Mouse (Mus musculus): ENCODE measurements at regions not wholly inside any gene's neighbourhood (a gene's known extent, or its start where the extent isn't known, plus 50 kb on each side); places are given as distances from the start of the nearest gene placed in this dataset.
"Not testable (repeated sequence)": the region's sequence is repeated elsewhere in the genome, so short reads cannot be mapped to it uniquely, and the experiment has no call there.

- no peak for DNase-seq
Measured at GRCm38 (mm10) chr7:73688451-73688850, 51.7 kb upstream of the Fam174b start.

DNA sequence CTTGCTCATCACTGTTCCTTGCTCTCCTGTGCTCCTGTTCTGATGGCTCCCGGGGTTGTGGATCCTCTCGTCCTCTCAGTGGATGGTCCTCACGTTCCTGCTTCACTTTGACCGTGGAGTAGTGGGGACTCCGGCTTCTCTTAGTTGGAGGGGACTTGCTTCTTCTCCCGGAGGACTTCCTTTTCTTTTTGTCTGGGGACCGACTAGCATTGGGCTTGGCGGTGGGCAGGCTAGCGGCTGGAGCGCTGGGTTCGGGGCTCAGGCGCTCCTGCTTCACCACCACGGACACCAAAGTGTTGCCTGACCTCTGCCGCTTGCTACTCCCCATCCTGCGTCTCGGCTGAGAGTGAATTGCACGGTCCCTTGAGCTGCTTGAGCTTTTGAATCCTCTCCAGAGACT lies 53.9 kb upstream of the Fam174b start:
- DNase-seq, result not testable (repeated sequence)

DNA sequence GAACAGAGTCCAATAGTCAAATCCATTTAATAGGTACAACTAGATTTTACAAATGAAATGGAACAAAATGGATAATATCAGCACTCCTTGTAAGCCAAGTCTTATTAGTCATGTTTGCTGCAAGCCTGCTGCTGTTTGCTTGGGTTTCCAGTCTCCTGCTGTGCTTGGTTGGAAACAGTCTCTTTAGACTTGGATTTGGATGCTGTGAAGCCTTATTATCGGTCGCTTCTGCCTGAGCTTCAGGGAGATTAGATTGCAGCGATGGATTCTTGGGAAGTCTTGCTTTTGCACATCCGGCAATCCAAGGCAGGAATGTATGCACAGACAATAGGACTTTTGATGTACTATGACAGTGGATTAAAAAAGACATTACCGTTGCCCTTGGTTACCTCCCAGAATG lies 57.3 kb upstream of the Fam174b start:
- no peak for DNase-seq

- DNase-seq, result peak; percentile 18 to 54
Measured at GRCm38 (mm10) chr7:73670598-73670997, 69.5 kb upstream of the Fam174b start.

GRCm38 (mm10) chr7:73668791-73669190 lies 71.3 kb upstream of the Fam174b start:
- peak; percentile 26 to 49 for DNase-seq

GRCm38 (mm10) chr7:73666921-73667675 lies 73.0 kb upstream of the Fam174b start:
- DNase-seq, result peak; percentile 51 to 61

DNA sequence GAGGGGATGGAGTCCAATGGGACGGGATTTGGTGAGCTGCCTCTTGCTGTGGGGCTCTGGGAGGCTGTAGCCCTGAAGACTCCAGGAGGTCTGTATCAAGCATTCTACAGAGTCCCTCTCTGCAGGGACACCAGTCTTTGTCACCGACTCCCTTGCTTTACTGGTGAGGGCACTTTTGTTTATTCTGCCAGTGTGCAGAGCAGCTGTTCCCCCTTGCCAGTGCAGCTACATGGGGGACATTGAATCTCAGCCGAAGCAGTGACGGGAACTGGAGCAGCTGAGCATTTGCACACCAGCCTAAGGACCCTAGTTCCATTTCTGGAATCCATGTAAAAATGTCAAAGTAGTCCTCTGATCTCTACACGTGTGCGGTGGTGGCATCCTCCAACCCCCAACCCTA lies 75.1 kb upstream of the Fam174b start:
- DNase-seq, result no peak

- DNase-seq, result no peak
Measured at GRCm38 (mm10) chr7:73662536-73662935, 77.6 kb upstream of the Fam174b start.

- no peak for DNase-seq
Measured at GRCm38 (mm10) chr7:73661901-73662300, 78.2 kb upstream of the Fam174b start.

DNA sequence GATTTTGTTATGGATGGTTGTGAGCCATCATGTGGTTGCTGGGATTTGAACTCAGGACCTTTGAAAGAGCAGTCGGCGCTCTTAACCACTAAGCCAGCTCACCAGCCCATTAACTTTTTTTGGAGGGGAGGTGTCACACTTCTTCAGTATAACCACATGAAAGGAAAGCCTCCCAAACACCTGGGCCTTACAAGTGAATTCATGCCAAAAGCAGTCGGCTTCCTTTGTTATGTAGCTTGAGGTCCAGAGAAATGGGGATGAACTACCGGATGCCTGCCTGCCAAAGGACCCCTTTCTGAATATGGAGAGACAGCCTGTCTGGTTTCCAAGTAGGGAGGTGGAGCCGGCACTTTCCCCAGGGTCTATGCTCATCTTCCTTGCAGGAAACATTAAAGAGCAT lies 80.6 kb upstream of the Fam174b start:
- DNase-seq, result no peak

GRCm38 (mm10) chr7:73657283-73657682 lies 82.8 kb upstream of the Fam174b start:
- peak; percentile 65 to 76 for DNase-seq

DNA sequence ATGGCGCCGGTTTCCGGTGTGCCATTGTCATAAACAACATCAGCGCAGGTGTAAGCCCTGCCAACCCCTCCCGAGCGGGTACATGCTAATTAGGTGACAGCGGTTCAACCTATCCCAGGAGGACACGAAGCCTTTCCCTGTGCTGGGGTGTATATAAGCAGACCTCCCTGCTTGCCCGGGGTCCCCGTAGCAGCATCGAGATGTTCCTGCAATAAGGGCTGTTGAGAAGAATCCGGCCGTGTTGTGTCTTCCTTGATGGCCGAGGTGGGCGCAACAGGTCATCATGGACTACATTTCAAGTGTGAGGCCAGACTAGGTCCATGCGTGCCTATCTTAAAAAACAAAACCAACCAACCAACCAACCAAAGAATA lies 83.7 kb upstream of the Fam174b start:
- not testable (repeated sequence) for DNase-seq

DNA sequence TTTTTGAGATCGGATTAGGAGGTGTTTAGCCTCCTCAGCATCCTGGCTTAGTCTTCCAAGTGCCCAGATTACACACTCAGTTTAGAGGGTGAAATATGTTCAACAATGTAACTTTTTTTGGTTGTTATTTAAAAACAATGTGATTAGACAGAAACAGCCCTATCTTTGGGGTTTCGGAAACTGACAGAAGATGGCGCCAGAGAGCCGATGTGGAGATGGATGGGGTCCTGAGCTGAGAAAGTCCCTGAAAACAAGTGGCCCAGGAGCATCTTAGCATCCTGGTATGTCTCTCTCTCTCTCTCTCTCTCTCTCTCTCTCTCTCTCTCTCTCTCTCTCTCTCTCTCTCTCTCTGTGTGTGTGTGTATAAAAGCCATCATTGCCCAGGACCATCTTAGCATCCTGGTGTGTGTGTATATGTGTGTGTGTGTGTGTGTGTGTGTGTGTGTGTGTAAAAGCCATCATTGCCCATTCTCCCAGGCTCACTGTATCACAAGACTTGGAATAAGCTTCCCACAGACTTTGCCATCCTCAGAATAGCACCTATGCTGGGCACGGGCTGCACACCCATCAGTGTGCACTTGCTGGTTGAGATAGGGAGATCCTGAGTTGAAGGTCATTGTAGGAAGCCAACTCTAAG lies 84.2 kb upstream of the Fam174b start:
- DNase-seq, result peak; percentile 89 to 90

DNA sequence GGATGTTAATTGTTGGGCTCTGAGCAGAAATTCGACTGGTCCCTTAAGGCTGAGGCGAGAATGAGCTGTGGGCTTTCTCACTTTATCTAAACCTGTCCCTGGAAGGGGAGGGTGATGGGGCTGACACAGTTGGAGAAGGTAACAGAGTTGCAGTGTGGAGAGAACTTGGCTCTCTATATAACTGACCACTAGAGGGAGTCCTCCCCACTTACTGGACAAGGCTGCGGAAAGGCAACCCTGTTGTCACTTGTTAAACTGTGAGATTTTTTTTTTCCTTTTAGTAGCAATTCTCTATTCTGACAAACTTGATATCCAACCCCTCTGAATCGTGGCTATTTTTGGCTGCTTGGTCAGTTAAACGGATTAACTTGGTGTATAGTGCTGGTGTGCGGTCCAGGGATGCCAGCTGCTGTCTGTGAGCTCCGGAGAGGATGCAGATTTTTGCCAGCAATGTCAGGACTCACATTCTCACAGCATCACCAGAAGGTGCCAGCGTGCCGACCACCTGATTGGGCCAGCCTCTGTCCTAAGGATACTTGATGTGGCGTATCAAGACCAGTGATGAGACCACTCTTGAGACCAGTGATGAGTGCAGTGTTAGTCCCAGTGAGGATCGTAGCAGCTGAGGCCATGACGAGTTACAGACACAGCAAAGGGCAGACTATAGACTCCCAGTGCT lies 85.8 kb upstream of the Fam174b start:
- DNase-seq, result peak; percentile 34 to 53

DNA sequence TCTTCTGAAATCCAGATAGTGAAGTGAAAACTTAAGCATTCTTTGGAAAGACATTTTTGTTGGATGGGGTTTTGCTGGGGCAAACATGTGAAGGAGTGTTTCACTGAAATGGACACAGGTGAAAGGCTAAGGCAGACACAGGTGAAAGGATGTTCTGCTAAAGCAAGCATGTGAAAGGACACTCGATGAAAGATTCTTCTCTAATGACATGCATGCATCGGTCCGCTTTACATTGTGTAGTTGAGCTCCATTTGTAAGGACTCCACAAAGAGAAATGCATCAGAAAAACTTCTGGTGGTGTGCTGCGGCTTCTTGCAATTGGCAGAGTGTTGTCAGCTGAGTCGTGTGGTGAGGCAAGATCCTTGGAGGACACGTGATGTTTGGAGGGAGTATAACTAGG lies 89.2 kb upstream of the Fam174b start:
- no peak for DNase-seq

DNA sequence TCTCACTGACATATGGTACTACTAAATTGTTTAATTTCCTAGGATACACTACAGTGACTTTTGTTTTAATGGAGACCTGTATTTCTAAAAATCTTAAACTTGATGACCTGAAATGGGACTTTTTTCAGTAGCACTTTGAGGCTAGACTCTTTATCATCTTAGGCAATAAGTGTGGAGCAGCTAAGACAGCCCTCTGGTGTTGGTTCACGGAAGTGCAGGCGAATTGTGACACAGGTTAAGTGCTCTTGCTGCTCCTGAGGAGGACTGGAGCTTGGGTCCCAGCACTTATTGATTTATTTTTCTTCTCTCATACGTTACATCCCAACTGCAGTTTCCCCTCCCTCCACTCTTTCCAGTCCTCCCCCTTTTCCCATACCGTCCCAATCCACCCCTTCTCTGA lies 92.1 kb upstream of the Fam174b start:
- peak; percentile 90 to 91 for DNase-seq

DNA sequence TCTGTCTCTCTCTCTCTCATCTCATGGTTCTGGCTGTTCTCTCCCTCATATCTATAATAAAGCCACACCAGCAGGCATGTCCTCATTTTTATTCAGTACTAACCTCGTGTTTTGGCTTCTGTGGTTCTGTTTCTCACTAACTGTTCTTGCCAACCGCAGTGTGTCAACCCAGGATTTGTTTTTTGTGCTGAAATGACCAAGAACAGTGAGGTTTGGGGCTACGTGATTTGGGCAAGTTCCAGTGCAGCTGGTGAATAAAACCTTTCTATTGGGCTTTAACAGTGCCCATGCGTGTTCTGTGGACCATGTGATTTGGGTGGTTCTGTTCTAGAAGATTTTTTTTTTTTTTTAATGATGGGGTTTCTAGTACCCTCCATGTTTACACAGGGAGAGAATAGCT lies 93.0 kb upstream of the Fam174b start:
- no peak for DNase-seq

GRCm38 (mm10) chr7:73646711-73647110 lies 93.4 kb upstream of the Fam174b start:
- no peak for DNase-seq

GRCm38 (mm10) chr7:73644362-73644904 lies 95.7 kb upstream of the Fam174b start:
- no peak for DNase-seq

DNA sequence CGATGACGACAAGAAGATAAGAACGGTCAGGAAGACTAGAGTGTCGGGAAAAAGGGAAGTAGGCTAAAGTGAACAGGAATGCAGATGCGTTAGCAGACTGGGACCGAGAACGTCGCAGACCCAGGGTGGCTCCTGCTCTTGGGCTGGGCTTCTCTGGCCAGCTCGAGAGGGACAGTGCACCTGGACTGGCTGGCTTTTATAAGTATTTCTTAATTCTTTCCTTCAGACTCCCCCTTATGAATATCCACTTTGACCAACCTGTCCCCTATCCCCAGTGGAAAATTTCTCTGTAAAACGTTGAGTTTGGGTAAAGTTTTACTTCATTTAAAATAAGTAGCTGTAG lies 96.1 kb upstream of the Fam174b start:
- DNase-seq, result no peak

DNA sequence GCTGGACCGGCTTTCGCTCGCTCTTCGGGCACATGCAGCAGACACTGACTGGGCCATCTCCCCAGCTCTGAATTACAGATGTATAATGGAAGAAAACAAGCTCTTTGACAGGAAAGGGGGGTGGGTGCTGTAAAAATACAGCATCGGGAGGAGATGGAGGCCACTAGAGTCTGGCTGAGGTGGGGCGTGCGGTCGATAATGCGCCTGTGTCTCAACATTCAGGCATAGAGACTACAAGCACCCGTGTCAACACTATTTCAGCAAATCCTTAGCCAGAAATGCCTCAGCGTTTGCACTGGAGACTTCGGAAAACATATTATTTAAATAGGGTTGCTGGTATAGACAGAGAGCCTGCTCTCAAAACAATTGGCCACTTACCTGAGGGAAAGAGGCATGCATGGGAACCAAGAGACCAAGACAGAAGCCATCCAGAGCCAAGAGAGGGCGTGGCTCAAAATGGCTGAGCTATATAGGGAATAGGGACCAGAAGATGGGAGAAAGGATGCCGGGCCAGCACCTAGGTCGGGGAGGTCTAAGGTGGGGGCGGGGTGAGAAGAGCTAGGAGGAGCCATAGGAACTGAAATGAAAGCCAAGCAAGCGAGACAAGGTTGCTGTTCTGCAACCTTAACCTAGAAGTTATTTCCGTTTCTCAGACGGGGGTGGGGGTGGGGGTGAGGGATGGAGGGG lies 96.7 kb upstream of the Fam174b start:
- DNase-seq, result no peak

- DNase-seq, result no peak
Measured at GRCm38 (mm10) chr7:73640194-73640593, 98.6 kb upstream of the Chd2 start.

- DNase-seq, result no peak
Measured at GRCm38 (mm10) chr7:73637810-73638125, 96.1 kb upstream of the Chd2 start.
